Mouse (Mus musculus) hindbrain, embryonic 16.5 days (tissue): ENCODE measurements at regions not wholly inside any gene's neighbourhood (a gene's known extent, or its start where the extent isn't known, plus 50 kb on each side); places are given as distances from the start of the nearest gene placed in this dataset.

Experiments used
- ATAC-seq: fragments of 200-750 bp; cut with Nextera tagmentation; 2 replicates; pipeline ENCODE4 v1.8.0; 2017; ENCODE audit warnings: moderate TSS enrichment, moderate library complexity
- H3K27ac ChIP-seq: fragments of 300-500 bp; sonication (generic); 2 replicates; pipeline ENCODE4 v1.5.1; 2014; ENCODE audit warnings: low read depth, mild to moderate bottlenecking, control low read depth, low read length, moderate library complexity
- H3K27me3 ChIP-seq: fragments of 300-500 bp; sonication (generic); replicated peaks from 2 replicates; pipeline ENCODE4 v1.6.1; 2014; ENCODE audit warnings: low read length; ENCODE audit not compliant: control insufficient read depth, insufficient read depth
- H3K36me3 ChIP-seq: fragments of 300-500 bp; sonication (generic); 2 replicates; pipeline ENCODE4 v1.6.1; 2014; ENCODE audit warnings: mild to moderate bottlenecking, low read length, moderate library complexity, mixed read lengths; ENCODE audit not compliant: control insufficient read depth, insufficient read depth
- H3K4me1 ChIP-seq: fragments of 300-500 bp; sonication (generic); 2 replicates; pipeline ENCODE4 v1.6.1; 2014; ENCODE audit warnings: low read depth, low read length; ENCODE audit not compliant: control insufficient read depth, insufficient read depth
- H3K4me2 ChIP-seq: fragments of 300-500 bp; sonication (generic); 2 replicates; pipeline ENCODE4 v1.6.1; 2014; ENCODE audit warnings: mild to moderate bottlenecking, low read length, control low read depth, moderate library complexity
- H3K4me3 ChIP-seq: fragments of 300-500 bp; sonication (generic); 2 replicates; pipeline ENCODE4 v1.5.1; 2014; ENCODE audit warnings: mild to moderate bottlenecking, low read length, control low read depth, moderate library complexity
- H3K9ac ChIP-seq: fragments of 300-500 bp; sonication (generic); 2 replicates; pipeline ENCODE4 v1.6.1; 2014; ENCODE audit warnings: low read depth, mild to moderate bottlenecking, control low read depth, low read length, moderate library complexity
- H3K9me3 ChIP-seq: fragments of 300-500 bp; sonication (generic); 2 replicates; pipeline ENCODE4 v1.6.1; 2014; ENCODE audit warnings: mild to moderate bottlenecking, low read length, moderate library complexity; ENCODE audit not compliant: control insufficient read depth
- WGBS: fragments of 180-500 bp; shearing (Covaris S2); extraction: QIAGEN DNeasy Blood & Tissue Kit; methylation state at CpG from one replicate; pipeline ENCODE4 v1.1.7; 2014; 5-methylcytosine and 5-hydroxymethylcytosine counted together

DNA sequence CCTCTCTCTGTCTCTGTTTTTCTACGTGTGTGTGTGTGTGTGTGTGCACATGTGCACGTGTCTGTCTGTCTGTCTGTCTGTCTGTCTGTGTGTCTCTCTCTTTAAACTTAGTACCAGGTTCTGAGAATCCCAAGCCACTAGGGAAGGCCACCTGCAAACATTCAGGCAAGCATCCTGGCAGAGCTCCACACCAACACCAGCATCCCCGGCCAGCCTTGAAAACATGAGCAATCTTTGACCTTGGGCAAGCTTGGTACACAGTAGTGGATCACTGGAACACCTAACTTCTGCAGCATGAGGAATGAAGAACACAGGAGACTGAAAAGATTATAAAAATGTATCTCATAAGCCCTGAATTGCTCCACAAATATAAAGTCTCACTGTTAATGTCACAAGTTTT lies 359.0 kb upstream of the Smim15 start:
- H3K4me2 ChIP-seq, result no peak overlapping the region
- WGBS, result 76% methylated on average over 3 of the region's 3 CpGs
- H3K27me3 ChIP-seq, result no peaks in the 10 kb centered on the region
- no peak overlapping the region for H3K4me3 ChIP-seq
- no peak for ATAC-seq
- no peaks in the 10 kb centered on the region for H3K9me3 ChIP-seq
- no peaks in the 10 kb centered on the region for H3K4me1 ChIP-seq
- no peak overlapping the region for H3K27ac ChIP-seq
- H3K9ac ChIP-seq, result no peak overlapping the region
- H3K36me3 ChIP-seq, result no peaks in the 10 kb centered on the region

DNA sequence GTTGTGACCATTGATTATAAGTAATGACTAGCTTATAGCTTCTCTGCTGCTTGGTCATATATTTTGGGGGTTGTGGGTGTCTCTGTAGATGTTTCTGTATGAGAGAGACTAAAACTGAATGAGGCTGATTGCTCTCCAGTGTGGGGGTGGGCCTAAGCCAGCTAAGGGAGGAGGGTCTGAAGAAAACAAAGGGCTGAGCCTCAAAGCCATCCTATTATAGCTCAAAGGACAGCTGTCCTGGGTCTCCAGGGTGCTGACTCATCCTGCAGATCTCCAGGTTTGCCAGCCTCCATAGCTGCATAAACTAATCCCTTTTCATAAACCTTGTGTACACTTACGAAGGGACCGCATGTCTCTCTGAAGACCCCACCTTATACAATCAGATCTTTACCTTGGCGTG lies 360.3 kb upstream of the Smim15 start:
- H3K9ac ChIP-seq, result no peak overlapping the region
- no peak overlapping the region for H3K4me2 ChIP-seq
- WGBS, result 76% methylated on average over 3 of the region's 3 CpGs
- no peaks in the 10 kb centered on the region for H3K9me3 ChIP-seq
- H3K27ac ChIP-seq, result no peak overlapping the region
- no peaks in the 10 kb centered on the region for H3K4me1 ChIP-seq
- ATAC-seq, result 0 out of 2 replicates have a peak, but pooled peaks have one; percentile 17
- H3K36me3 ChIP-seq, result no peaks in the 10 kb centered on the region
- H3K27me3 ChIP-seq, result no peaks in the 10 kb centered on the region
- no peak overlapping the region for H3K4me3 ChIP-seq

DNA sequence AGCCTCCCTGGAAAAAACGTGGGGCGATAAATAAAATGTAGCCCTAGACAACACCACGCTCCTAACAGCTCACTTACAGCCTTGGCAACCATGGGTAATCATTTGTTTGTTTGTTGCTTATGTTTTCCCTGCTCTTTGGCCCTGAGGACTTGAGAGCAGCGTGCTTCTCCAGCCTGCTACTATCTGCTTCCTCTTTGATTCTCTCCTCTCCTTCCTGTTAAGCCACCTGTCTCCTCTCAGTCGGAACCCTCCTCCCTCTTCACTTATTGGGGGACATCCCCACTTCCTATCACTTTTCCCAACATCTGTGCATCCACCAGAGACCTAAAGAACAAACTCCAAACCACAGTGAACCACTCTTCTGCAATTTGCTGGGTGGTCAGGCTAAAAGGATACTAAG lies 362.5 kb upstream of the Smim15 start:
- Histone ChIP-seq H3K4me3 (no peak overlapping the region), H3K9ac (no peak overlapping the region), H3K4me2 (no peak overlapping the region), H3K36me3 (no peaks in the 10 kb centered on the region), H3K9me3 (no peaks in the 10 kb centered on the region), H3K27ac (no peak overlapping the region), H3K4me1 (no peaks in the 10 kb centered on the region; the same call in 1 of the 2 replicates), H3K27me3 (no peaks in the 10 kb centered on the region)
- 82% methylated on average over 5 of the region's 5 CpGs for WGBS
- ATAC-seq, result no peak

DNA sequence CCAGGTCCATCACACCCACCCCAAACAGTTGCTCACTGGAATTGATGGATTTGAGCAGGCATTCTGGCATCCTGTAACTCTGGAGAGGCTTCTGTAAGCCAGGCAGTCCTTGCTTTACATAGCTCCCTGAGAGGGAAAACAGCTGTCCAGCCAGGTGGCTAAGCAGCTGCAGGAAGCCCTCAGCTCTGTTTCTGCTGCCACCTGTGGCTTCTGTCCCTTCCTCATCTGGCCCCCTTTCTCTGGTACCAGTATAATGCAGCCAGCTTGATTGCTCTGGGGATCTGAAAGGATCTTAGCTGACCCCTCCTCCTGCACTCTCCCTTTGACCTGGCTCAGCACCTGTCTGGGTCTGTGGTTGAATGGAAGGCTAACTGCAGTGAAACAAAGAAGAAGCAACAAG lies 365.4 kb upstream of the Smim15 start:
- Histone ChIP-seq H3K9ac (no peak overlapping the region), H3K4me3 (no peak overlapping the region), H3K27ac (no peak overlapping the region), H3K9me3 (no peaks in the 10 kb centered on the region), H3K4me2 (no peak overlapping the region), H3K36me3 (no peaks in the 10 kb centered on the region), H3K4me1 (peaks cover 6% of the 10 kb centered on the region; the same call in 1 of the 2 replicates), H3K27me3 (no peaks in the 10 kb centered on the region)
- no peak for ATAC-seq

DNA sequence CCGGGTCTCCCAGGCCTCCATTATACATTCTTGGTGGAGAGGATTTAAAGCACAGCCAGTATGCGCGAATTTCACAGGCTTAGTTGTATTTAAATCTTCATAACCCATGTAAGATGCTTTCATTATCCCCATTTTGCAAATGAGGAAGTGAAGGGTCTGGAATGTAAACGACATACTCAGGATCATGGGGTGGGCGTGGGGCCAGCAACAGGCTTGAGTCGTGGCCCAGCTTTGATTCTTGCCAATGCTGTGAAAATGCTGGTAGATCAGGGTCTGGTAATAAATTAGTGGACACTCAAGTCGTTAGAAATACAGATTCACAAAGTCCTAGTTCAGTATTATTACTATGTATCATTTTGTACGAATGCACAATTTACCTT lies 367.2 kb upstream of the Smim15 start:
- Histone ChIP-seq H3K9ac (no peak overlapping the region), H3K9me3 (no peaks in the 10 kb centered on the region), H3K27me3 (no peaks in the 10 kb centered on the region), H3K27ac (no peak overlapping the region), H3K4me3 (no peak overlapping the region), H3K4me2 (no peak overlapping the region), H3K4me1 (peaks cover 6% of the 10 kb centered on the region; the same call in 1 of the 2 replicates), H3K36me3 (no peaks in the 10 kb centered on the region)
- ATAC-seq, result no peak
- WGBS, result 48% methylated on average over 8 of the region's 8 CpGs

DNA sequence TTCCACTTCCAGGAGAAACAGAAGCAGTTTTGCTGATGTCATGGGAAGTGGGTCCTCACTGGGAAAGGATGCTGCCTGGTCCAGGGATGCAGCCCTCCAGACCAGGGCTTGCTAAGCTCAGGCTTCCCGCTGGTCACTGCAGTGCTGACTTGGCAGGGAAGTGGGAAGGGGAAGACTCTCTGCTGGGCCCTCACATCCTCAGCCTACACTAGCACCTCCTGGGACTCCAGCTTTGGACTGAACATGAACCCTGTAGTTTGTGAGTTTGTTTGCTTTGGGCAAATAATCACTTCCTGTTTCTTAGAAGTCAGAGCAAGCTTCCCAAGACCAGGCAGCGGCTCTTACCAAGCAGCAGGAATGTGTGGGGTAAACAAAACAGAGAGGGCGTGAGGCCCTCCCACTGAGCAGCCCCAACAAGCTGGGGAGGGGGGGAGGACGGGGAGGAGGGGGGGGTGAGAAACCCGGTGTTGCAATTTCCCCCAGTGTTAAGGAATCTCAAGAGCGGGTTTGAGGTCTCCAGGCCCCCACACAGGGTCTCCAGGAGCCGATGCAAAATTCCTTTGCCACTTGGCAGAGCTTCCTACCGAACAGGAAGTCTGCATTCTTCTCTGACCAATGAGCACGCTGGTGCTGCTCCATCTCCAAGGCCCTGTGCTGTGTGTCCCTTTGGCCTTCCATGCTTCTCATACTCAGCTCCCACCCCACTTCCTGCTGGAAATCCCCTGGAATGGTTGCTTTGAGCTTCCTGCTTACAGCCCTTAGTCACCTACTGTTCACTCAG lies 367.7 kb upstream of the Smim15 start:
- no peak overlapping the region for H3K4me2 ChIP-seq
- no peak overlapping the region for H3K9ac ChIP-seq
- 15% methylated on average over 9 of the region's 9 CpGs for WGBS

GRCm38 (mm10) chr13:107672166-107672565 lies 372.1 kb upstream of the Smim15 start:
- H3K27me3 ChIP-seq, result no peaks in the 10 kb centered on the region
- no peak overlapping the region for H3K27ac ChIP-seq
- no peaks in the 10 kb centered on the region for H3K36me3 ChIP-seq
- no peak overlapping the region for H3K4me3 ChIP-seq
- H3K4me1 ChIP-seq, result peaks cover 6% of the 10 kb centered on the region; the same call in 1 of the 2 replicates
- no peaks in the 10 kb centered on the region for H3K9me3 ChIP-seq
- 55% methylated on average over 5 of the region's 5 CpGs for WGBS
- no peak overlapping the region for H3K9ac ChIP-seq
- ATAC-seq, result peak; percentile 28
- no peak overlapping the region for H3K4me2 ChIP-seq

More for the DNA sequence above, 367.7 kb upstream of the Smim15 start:
- Histone ChIP-seq H3K9me3 (no peaks in the 10 kb centered on the region), H3K4me3 (no peak overlapping the region), H3K27me3 (no peaks in the 10 kb centered on the region), H3K27ac (no peak overlapping the region), H3K4me1 (peaks cover 6% of the 10 kb centered on the region; the same call in 1 of the 2 replicates), H3K36me3 (no peaks in the 10 kb centered on the region)
- peak; percentile 73 for ATAC-seq

GRCm38 (mm10) chr13:107668509-107668908 lies 375.7 kb upstream of the Smim15 start:
- Histone ChIP-seq H3K9ac (no peak overlapping the region), H3K4me2 (no peak overlapping the region), H3K4me3 (no peak overlapping the region), H3K27me3 (no peaks in the 10 kb centered on the region), H3K27ac (no peak overlapping the region), H3K36me3 (no peaks in the 10 kb centered on the region), H3K4me1 (peaks cover 10% of the 10 kb centered on the region), H3K9me3 (no peaks in the 10 kb centered on the region)
- ATAC-seq, result no peak
- 36% methylated on average over 4 of the region's 5 CpGs for WGBS

DNA sequence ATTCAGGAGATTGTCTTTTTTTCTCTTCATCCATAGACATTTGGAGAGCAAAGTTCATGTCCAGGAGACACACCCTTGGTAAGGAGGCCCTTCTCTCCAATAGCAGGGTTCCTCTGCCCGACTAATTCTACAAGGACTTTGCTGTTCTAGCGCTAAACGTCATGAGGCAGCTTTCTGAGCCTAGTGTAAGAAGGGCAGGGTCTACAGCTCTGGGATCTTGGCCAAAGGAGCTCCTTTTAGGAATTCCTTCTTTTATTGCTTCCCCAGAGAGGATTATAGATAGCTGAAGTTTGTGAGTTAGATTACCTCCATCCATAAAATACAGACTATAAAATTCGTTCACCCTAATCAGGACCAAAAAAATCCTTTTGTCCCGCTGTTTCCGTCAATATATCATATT lies 378.5 kb upstream of the Smim15 start:
- WGBS, result 74% methylated on average over 6 of the region's 6 CpGs
- no peak for ATAC-seq

More for the DNA sequence above, 378.5 kb upstream of the Smim15 start:
- no peaks in the 10 kb centered on the region for H3K9me3 ChIP-seq
- H3K27me3 ChIP-seq, result no peaks in the 10 kb centered on the region
- H3K4me3 ChIP-seq, result no peak overlapping the region
- H3K4me1 ChIP-seq, result peaks cover 13% of the 10 kb centered on the region
- no peak overlapping the region for H3K4me2 ChIP-seq
- H3K36me3 ChIP-seq, result no peaks in the 10 kb centered on the region
- no peak overlapping the region for H3K9ac ChIP-seq
- no peak overlapping the region for H3K27ac ChIP-seq
